Mouse (Mus musculus): ENCODE data around the gene Gm13277.
"Not testable (repeated sequence)": the region's sequence is repeated elsewhere in the genome, so short reads cannot be mapped to it uniquely, and the experiment has no call there.

DNA sequence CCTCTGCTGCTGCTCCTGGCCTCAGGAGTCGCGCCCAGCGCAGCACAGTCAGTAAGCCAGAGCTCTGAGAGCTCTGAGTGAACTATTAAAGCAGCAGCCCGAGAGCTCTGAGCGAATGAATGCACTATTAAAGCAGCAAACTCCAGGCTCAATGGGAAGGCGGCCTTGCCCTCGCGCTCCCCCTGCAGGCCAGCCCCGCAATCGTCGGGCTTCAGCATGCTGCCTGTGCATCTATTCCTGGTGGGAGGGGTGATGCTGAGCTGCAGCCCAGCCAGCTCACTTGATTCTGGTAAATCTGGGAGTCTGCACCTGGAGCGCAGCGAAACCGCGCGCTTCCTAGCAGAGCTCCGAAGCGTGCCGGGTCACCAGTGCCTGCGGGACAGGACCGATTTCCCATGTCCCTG lies 30.8 kb upstream of the Gm13277 start:
- peak; percentile 73 for TF ChIP-seq CTCF (IDR thresholded peaks at IDR 0.05)
- not testable (repeated sequence) for TF ChIP-seq EP300 (IDR thresholded peaks at IDR 0.05)

Data from lung, postnatal 0 days (tissue).